Mouse (Mus musculus) neural tube, embryonic 13.5 days (tissue): Measurements from ENCODE around the gene Rab4a. TPM values are rescaled to one million over a fixed set of nuclear protein-coding genes. Genes with fewer than 3 reads are reported as not detected.
A peak's percentile ranks its signal among the peaks of the same experiment; 100 is the strongest.

ENCODE experiments used
- ATAC-seq: fragments of 200-750 bp; cut with Nextera tagmentation; 2 replicates; pipeline ENCODE4 v1.8.0; 2017; ENCODE audit warnings: low read depth, mild to moderate bottlenecking, moderate TSS enrichment, moderate library complexity
- H3K27ac ChIP-seq: fragments of 300-500 bp; sonication (generic); replicated peaks from 2 replicates; pipeline ENCODE4 v1.5.1; 2015; ENCODE audit warnings: moderate library complexity, mild to moderate bottlenecking, inconsistent platforms
- H3K27me3 ChIP-seq: fragments of 300-500 bp; sonication (generic); 2 replicates; pipeline ENCODE4 v1.6.1; 2015; ENCODE audit warnings: mild to moderate bottlenecking, inconsistent platforms
- H3K36me3 ChIP-seq: fragments of 300-500 bp; sonication (generic); 2 replicates; pipeline ENCODE4 v1.6.1; 2015; ENCODE audit warnings: mild to moderate bottlenecking, inconsistent platforms
- H3K4me1 ChIP-seq: fragments of 300-500 bp; sonication (generic); replicated peaks from 2 replicates; pipeline ENCODE4 v1.6.1; 2015; ENCODE audit warnings: inconsistent platforms
- H3K4me2 ChIP-seq: fragments of 300-500 bp; sonication (generic); 2 replicates; pipeline ENCODE4 v1.6.1; 2015; ENCODE audit warnings: inconsistent platforms, mild to moderate bottlenecking, moderate library complexity
- H3K4me3 ChIP-seq: fragments of 300-500 bp; sonication (generic); 2 replicates; pipeline ENCODE4 v1.5.1; 2015; ENCODE audit warnings: mild to moderate bottlenecking, inconsistent platforms
- H3K9ac ChIP-seq: fragments of 300-500 bp; sonication (generic); 2 replicates; pipeline ENCODE4 v1.6.1; 2015; ENCODE audit warnings: moderate library complexity, mild to moderate bottlenecking, inconsistent platforms
- H3K9me3 ChIP-seq: fragments of 300-500 bp; sonication (generic); 2 replicates; pipeline ENCODE4 v1.6.1; 2016; ENCODE audit warnings: inconsistent platforms
- WGBS: fragments of 180-500 bp; shearing (Covaris S2); methylation state at CpG from one replicate; pipeline ENCODE4 v1.1.7; 2015; 5-methylcytosine and 5-hydroxymethylcytosine counted together
- polyA plus RNA-seq: library from polyadenylated mRNA; unstranded; fragments of >200 nt; fragmentation: Nextera tagmentation; extraction: Ambion mirVana; gene quantifications from 2 replicates; pipeline ENCODE4 v1.2.1, GENCODE M21; 2015

Gene Rab4a
- polyA plus RNA-seq, 1 experiment from 2014 or later = 89.6 TPM

DNA sequence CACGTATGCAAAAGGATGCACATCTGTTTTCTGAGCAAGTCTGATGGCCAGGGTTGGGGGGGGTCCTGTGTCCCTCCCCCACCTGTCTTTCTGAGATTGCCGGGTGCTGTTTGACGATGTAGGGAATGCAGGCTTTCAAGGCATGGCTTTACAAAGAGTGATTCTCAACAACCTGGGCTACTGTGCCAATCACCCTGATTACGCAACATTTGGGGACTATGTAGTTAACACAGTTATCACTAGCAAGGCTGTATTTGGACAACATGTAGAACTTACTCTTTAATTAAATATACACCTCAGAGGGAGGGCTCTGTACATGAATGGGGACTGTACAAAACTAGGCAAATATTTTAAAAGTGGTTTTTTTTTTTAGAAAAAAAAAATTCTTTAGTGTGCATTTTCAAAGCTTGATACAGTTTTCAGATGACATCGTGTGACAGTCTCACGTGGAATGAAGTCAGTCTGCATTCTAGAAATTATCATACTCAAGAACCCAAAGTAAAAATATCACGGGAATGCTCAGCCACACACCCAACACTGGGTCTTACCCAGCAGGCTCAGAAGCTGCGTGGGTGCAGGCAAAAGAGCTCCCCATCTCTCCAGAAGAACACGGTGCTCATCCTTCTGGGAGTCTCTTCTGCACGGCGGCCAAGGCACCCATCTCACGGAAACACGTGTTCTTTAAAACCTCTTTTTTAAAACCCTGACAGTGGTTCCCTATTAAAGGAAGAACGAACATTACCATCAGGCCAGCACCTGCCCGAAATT, 35.0 kb downstream of the Rab4a start:
- ATAC-seq = no peak
- Histone ChIP-seq H3K4me3 (no peak overlapping the region), H3K9me3 (no peaks in the 10 kb centered on the region), H3K9ac (no peak overlapping the region), H3K27ac (no peak overlapping the region), H3K4me1 (no peaks in the 10 kb centered on the region), H3K27me3 (no peaks in the 10 kb centered on the region), H3K4me2 (no peak overlapping the region), H3K36me3 (peaks cover 27% of the 10 kb centered on the region)
- 91% methylated on average over 15 of the region's 15 CpGs for WGBS

DNA sequence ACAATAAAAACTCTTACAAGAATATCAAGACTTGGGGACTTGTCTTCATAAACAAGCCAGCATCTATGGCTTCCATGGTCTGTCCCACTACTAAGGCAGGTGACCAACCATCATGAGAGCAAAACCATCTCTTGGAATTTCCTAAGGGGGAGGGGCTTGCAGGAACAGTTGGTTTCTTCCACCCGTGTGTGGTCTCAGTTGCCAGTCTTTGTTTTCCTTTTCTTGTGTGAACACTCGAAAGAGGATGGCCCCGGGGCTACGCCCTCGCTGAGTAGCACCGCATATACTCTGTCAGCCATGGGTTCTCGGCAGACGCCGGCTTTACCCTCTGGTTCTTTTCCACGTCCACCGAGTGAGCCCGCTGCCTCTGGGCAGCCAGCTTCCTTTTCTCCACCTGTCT, 36.3 kb downstream of the Rab4a start:
- no peak overlapping the region for H3K27ac ChIP-seq
- 90% methylated on average over 12 of the region's 12 CpGs for WGBS

DNA sequence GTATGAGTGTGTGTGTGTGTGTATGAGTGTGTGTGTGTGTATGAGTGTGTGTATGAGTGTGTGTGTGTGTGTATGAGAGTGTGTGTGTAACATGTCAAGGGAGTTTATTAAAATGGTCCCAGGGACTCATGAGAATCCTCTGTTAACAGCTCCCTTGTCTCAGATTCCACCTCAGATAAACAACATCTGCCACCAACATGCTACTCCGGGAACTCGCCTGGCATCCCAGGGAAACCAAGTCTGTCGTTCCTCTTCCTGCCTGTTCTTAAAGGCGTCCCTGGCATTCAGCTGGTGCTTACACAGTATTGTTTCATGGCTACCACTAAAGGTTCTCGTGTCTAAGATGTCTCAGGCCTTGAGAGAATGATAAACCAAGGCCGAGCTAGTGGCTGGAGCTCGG, 38.6 kb downstream of the Rab4a start:
- no peak for ATAC-seq
- Histone ChIP-seq H3K36me3 (0 out of 2 replicates have a peak, but pooled peaks cover 6% of the 10 kb centered on the region), H3K9ac (no peak overlapping the region), H3K27ac (no peak overlapping the region), H3K4me1 (no peaks in the 10 kb centered on the region), H3K27me3 (no peaks in the 10 kb centered on the region), H3K4me2 (no peak overlapping the region), H3K4me3 (no peak overlapping the region), H3K9me3 (no peaks in the 10 kb centered on the region)
- WGBS = 74% methylated on average over 7 of the region's 7 CpGs

More for the DNA sequence above, 36.3 kb downstream of the Rab4a start:
- Histone ChIP-seq H3K4me3 (no peak overlapping the region), H3K4me1 (no peaks in the 10 kb centered on the region), H3K9ac (no peak overlapping the region), H3K36me3 (peaks cover 15% of the 10 kb centered on the region), H3K9me3 (no peaks in the 10 kb centered on the region), H3K4me2 (no peak overlapping the region), H3K27me3 (no peaks in the 10 kb centered on the region)
- ATAC-seq = no peak

DNA sequence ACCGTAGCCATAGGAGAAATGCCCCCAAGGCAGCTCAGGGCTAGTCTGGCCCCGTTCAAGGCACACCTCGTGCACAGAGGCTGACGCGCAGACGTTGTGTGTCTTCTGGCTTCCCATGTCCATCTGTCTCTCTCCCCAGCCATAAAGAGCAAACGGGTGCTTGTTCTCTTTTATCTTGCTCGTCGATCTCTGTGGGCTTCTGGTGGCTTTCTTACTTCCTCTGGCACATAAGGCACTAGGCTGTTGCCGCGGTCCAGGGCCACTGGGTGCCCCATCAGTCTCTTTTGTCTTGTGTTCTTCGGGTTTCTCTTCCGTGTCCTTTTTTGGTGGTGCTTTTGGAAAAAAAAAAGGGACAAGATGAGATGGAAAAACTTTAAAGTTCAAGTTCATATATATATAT, 39.3 kb downstream of the Rab4a start:
- Histone ChIP-seq H3K27me3 (no peaks in the 10 kb centered on the region), H3K27ac (no peak overlapping the region), H3K36me3 (0 out of 2 replicates have a peak, but pooled peaks cover 6% of the 10 kb centered on the region), H3K9me3 (no peaks in the 10 kb centered on the region), H3K9ac (no peak overlapping the region), H3K4me1 (no peaks in the 10 kb centered on the region), H3K4me3 (no peak overlapping the region), H3K4me2 (no peak overlapping the region)
- WGBS = 88% methylated on average over 13 of the region's 13 CpGs
- no peak for ATAC-seq

DNA sequence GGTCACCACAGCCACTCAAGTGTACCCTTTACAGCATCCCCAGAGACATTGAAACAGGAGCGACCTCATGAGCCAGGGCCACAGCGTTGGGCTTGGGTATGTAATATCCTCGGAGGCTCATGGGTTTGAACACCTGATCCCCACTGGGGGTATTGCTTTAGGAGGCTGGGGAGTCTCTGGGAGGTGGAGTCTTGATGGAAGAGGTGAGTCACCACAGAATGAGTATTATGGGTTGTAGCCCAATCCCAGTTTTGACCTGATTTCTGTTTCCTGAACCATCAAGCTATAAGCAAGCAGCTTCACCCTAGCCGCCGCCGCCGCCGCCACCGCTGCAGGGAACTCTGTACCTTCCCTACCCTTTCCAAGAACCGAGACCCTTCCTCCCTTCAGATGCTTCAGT, 40.2 kb downstream of the Rab4a start:
- WGBS = 86% methylated on average over 10 of the region's 10 CpGs
- Histone ChIP-seq H3K9ac (no peak overlapping the region), H3K9me3 (no peaks in the 10 kb centered on the region), H3K27me3 (no peaks in the 10 kb centered on the region), H3K4me1 (no peaks in the 10 kb centered on the region), H3K36me3 (0 out of 2 replicates have a peak, but pooled peaks cover 6% of the 10 kb centered on the region), H3K4me3 (no peak overlapping the region), H3K27ac (no peak overlapping the region), H3K4me2 (no peak overlapping the region)
- ATAC-seq = no peak

DNA sequence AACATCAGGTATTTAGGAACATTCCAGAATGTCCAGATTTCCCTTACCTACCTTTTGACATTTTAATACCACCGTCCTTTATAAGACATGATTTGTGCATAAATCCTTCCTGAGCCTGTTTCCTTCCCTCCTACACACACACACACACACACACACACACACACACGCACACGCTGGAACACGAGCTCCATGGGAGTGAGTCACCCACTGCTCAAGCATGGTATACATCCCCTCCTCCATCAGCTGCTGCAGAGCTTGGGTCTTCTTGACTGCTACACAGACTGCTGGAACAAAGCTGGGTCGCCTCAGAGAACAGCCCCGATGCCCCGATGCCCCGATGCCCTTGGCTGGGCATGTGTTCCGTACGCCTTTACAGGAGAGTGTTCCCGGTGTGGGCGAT, 40.7 kb downstream of the Rab4a start:
- no peaks in the 10 kb centered on the region for H3K9me3 ChIP-seq
- 89% methylated on average over 12 of the region's 12 CpGs for WGBS
- H3K27ac ChIP-seq = no peak overlapping the region
- ATAC-seq = no peak
- H3K36me3 ChIP-seq = 0 out of 2 replicates have a peak, but pooled peaks cover 3% of the 10 kb centered on the region
- H3K9ac ChIP-seq = no peak overlapping the region
- H3K4me2 ChIP-seq = no peak overlapping the region
- no peak overlapping the region for H3K4me3 ChIP-seq
- no peaks in the 10 kb centered on the region for H3K4me1 ChIP-seq
- H3K27me3 ChIP-seq = no peaks in the 10 kb centered on the region

DNA sequence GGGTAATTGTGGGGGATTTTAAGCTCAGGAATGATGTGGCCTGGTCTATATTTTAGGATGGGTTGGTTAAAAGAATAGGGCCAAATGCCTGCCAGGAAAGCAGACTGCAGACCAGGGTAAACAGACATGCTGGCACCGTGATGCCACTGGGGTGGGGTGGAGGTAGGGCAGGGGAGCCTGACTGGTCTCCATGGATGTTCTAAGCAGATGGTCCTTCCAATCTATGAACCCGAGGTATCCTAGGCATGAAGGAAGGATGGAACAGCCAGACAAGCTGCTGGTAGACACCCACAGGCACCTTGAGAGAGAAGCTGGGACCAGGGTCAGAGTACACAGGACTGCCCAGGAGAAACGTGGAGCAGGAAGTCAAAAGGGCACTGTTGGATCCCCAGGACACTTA, 41.8 kb downstream of the Rab4a start:
- Histone ChIP-seq H3K9ac (no peak overlapping the region), H3K4me1 (no peaks in the 10 kb centered on the region), H3K4me3 (no peak overlapping the region), H3K9me3 (no peaks in the 10 kb centered on the region), H3K27ac (no peak overlapping the region), H3K27me3 (no peaks in the 10 kb centered on the region), H3K4me2 (no peak overlapping the region), H3K36me3 (no peaks in the 10 kb centered on the region)
- WGBS = 66% methylated on average over 3 of the region's 3 CpGs
- ATAC-seq = no peak

DNA sequence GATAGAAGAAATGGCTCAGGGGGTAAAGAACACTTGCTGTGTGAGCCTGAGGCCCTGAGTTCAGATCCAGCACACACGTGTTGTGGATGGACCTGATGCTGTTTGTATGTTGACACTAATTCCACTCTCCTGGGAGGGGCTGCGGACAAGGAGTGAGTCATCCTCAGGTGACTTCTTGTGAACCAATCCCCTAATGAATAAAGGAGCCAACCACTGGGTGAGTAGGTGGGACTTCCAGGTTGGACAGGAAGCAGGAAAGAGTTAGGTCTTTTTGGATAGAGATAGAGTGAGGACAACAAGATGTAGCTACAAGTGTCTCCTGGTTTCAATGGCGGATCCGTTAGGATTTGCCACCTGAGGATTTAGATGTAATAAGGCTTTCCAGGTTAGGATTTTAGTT, 43.6 kb downstream of the Rab4a start:
- 88% methylated on average over 4 of the region's 4 CpGs for WGBS
- Histone ChIP-seq H3K4me3 (no peak overlapping the region), H3K9ac (no peak overlapping the region), H3K27ac (no peak overlapping the region), H3K27me3 (no peaks in the 10 kb centered on the region), H3K4me1 (no peaks in the 10 kb centered on the region), H3K4me2 (no peak overlapping the region), H3K36me3 (no peaks in the 10 kb centered on the region), H3K9me3 (no peaks in the 10 kb centered on the region)
- no peak for ATAC-seq

DNA sequence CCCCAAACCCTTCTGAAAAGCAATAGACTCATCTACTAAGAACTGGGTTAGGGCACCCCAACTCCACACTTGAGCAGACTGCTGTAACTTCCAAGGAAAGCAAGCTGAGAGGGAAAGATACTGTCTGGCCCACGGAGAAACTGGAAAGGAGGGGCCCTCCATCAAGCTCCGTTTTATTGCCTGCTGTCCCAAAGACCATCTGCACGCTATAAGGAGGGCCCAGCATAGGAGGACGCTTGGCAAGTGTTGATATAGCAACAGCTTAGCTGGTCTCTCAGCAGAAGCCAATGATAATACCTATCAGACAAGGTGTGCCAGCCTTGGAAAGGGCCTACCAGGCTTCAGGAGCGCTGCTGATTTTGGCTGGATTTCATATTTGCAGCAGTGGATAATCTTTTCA, 45.8 kb downstream of the Rab4a start:
- no peaks in the 10 kb centered on the region for H3K4me1 ChIP-seq
- no peak overlapping the region for H3K9ac ChIP-seq
- H3K27ac ChIP-seq = no peak overlapping the region
- H3K4me3 ChIP-seq = no peak overlapping the region
- H3K27me3 ChIP-seq = no peaks in the 10 kb centered on the region
- no peak for ATAC-seq
- H3K4me2 ChIP-seq = no peak overlapping the region
- H3K9me3 ChIP-seq = no peaks in the 10 kb centered on the region
- WGBS = 35% methylated on average over 5 of the region's 5 CpGs
- H3K36me3 ChIP-seq = no peaks in the 10 kb centered on the region

DNA sequence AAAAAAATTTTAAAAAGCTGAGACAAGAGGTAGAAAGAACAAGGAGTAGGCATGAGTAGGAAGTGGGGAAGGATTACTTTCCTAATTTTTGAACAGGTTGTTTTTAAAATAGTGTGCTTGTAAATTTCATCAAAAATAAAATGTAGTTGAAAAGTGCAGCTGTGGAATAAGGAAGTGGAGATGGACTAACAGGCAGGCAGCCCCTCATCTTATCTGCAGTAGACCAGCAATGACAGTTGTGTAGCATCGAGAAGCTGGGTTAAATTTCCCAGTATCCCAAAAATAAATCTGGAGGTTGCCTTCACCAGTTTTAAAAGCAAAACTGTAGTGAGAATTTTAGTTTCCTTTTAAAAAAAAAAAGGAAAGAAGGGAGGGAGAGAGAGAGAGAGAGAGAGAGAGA, 48.5 kb downstream of the Rab4a start:
- 94% methylated on average over 1 of the region's 1 CpGs for WGBS
- H3K4me2 ChIP-seq = no peak overlapping the region
- no peak overlapping the region for H3K4me3 ChIP-seq
- peaks cover 12% of the 10 kb centered on the region for H3K4me1 ChIP-seq
- no peak overlapping the region for H3K27ac ChIP-seq
- H3K27me3 ChIP-seq = no peaks in the 10 kb centered on the region
- no peaks in the 10 kb centered on the region for H3K9me3 ChIP-seq
- H3K9ac ChIP-seq = no peak overlapping the region
- H3K36me3 ChIP-seq = no peaks in the 10 kb centered on the region
- no peak for ATAC-seq

DNA sequence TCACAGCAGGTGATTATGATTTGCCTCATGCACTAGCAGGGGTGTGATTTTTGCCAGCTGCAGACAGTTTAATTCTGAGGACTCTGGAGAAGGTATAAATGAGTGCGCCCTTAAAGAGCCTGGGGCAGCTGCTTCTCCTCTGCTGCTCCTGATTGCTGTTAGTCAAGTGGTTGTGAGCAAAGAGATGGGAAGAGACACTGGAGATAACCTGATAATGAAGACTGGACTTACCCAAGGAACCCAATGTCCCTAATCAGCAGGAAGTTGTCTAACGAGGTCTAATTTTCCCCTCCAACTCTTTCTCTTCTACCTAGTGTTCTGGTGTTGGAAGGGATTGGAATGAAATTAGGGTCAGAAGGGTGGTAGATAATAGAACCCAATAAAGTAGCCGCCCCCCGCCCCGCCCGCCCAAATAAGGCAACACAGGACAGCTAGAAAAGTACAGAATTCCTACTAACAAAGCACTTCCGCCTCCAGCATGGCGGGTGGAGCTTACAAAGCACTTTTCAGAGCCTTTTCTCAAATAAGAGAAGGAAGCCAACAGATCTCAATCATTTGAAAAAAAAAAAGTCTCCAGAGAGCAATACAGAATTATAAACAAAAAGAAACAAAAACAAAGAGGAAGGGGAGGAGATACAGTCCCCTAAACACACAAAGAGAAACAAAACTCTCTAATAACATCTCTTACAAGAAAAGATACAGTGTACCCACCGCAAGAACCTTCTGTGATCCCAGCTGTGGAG, 49.1 kb downstream of the Rab4a start:
- no peak for ATAC-seq
- Histone ChIP-seq H3K27me3 (no peaks in the 10 kb centered on the region), H3K4me1 (peaks cover 12% of the 10 kb centered on the region), H3K27ac (no peak overlapping the region), H3K9ac (no peak overlapping the region), H3K4me3 (no peak overlapping the region), H3K36me3 (no peaks in the 10 kb centered on the region), H3K9me3 (no peaks in the 10 kb centered on the region), H3K4me2 (no peak overlapping the region)
- 82% methylated on average over 9 of the region's 9 CpGs for WGBS

DNA sequence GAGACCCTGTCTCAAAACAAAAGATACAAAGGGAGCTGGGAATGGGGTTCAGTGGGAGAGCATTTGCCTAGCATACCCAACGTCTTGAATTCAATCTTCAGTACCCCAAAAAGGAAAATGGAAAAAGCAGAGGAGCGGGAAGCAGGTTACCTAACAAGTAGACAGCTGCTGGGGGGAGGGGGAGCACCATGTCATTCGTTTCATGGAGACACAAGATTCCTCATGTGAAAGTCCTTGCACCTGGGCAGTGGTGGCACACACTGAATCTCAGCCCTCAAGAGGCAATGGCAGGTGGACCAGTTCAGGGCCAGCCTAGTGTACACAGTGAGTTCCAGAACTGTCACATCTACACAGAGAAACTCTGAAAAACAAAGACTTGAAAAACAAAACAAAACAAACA, 51.6 kb downstream of the Rab4a start:
- ATAC-seq = no peak
- WGBS = 70% methylated on average over 3 of the region's 3 CpGs
- Histone ChIP-seq H3K9me3 (no peaks in the 10 kb centered on the region), H3K4me3 (no peak overlapping the region), H3K4me2 (peak overlapping the region; percentile 89), H3K9ac (no peak overlapping the region), H3K4me1 (peaks cover 12% of the 10 kb centered on the region), H3K27me3 (peaks cover 19% of the 10 kb centered on the region), H3K27ac (no peak overlapping the region), H3K36me3 (no peaks in the 10 kb centered on the region)
